Mouse (Mus musculus) liver, postnatal 0 days (tissue): ENCODE data around the gene Mettl17.

Source experiments
- CTCF ChIP-seq: sonication (generic); IDR thresholded peaks from 2 replicates; pipeline ENCODE4 v1.5.1; 2016; ENCODE audit warnings: antibody characterized with exemption, low read depth
- EP300 ChIP-seq: IDR thresholded peaks from 2 replicates; pipeline ENCODE4 v1.6.1; 2016; ENCODE audit warnings: antibody characterized with exemption, low read depth, mild to moderate bottlenecking

DNA sequence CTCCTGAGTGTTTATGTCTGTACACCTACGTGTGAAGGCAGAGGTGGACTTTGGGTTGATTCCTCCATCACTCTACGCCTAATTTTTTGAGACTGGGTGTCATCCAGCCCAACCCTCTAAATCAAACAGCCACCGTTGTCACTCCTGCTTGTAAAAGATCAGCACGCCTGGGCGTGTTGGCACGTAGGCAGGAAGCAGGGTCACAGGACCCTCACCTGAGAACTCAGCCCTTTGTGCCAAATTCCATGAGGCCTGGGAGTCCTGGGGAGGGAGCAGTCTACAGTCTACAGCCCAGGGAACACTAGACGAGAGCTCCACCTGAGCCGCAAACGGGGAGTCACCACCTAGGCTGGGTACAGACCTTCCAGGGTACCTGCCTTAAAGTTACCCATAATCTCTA, 19.1 kb downstream of the Mettl17 start:
- no peak for TF ChIP-seq CTCF
- no peak for TF ChIP-seq EP300
